Mouse (Mus musculus) gastrocnemius, postnatal 10 days (tissue): ENCODE measurements around the gene Stac2. TPM values are rescaled to one million over a fixed set of nuclear protein-coding genes. Genes with fewer than 3 reads are reported as not detected.

Experiments
- DNase-seq: peaks from one replicate; pipeline ENCODE4 v3.0.0; 2021; ENCODE audit warnings: mixed read lengths
- total RNA-seq, 2 experiments: library from RNA; stranded (reverse); gene quantifications; 2 replicates each; pipeline ENCODE4 v1.2.3; 2021

The Stac2 gene
- total RNA-seq, 2 experiments from 2014 or later: 0.26 to 0.36 TPM

GRCm38 (mm10) chr11:98021565-98022252 is 31.6 kb downstream of the Stac2 start:
- peak; percentile 49 for DNase-seq

- no peak for DNase-seq
Observed at GRCm38 (mm10) chr11:98021118-98021517, 32.1 kb downstream of the Stac2 start.

GRCm38 (mm10) chr11:98020710-98021109 is 32.6 kb downstream of the Stac2 start:
- DNase-seq: no peak

- DNase-seq: no peak
Observed at GRCm38 (mm10) chr11:98019883-98020610, 33.2 kb downstream of the Stac2 start.

GRCm38 (mm10) chr11:98018858-98019641 is 34.2 kb downstream of the Stac2 start:
- DNase-seq: no peak

GRCm38 (mm10) chr11:98018222-98018621 is 35.0 kb downstream of the Stac2 start:
- DNase-seq: peak; percentile 44

GRCm38 (mm10) chr11:98016824-98017223 is 36.4 kb downstream of the Stac2 start:
- no peak for DNase-seq

GRCm38 (mm10) chr11:98016177-98016576 is 37.1 kb downstream of the Stac2 start:
- DNase-seq: no peak

GRCm38 (mm10) chr11:98012831-98013230 is 40.4 kb downstream of the Stac2 start:
- DNase-seq: no peak

- no peak for DNase-seq
Observed at GRCm38 (mm10) chr11:98011716-98012115, 41.5 kb downstream of the Stac2 start.

GRCm38 (mm10) chr11:98008087-98008486 is 45.2 kb downstream of the Stac2 start:
- DNase-seq: no peak

- peak; percentile 61 for DNase-seq
Observed at GRCm38 (mm10) chr11:98005686-98006085, 47.6 kb downstream of the Stac2 start.

- DNase-seq: no peak
Observed at GRCm38 (mm10) chr11:98005076-98005475, 48.2 kb downstream of the Stac2 start.

- DNase-seq: no peak
Observed at GRCm38 (mm10) chr11:98004161-98004560, 49.1 kb downstream of the Stac2 start.

GRCm38 (mm10) chr11:98003171-98003671 is 50.0 kb downstream of the Stac2 start:
- no peak for DNase-seq

- peak; percentile 92 for DNase-seq
Observed at GRCm38 (mm10) chr11:98002627-98003026, 50.6 kb downstream of the Stac2 start.

- DNase-seq: no peak
Observed at GRCm38 (mm10) chr11:98001986-98002385, 51.3 kb downstream of the Stac2 start.

- no peak for DNase-seq
Observed at GRCm38 (mm10) chr11:98001351-98001824, 51.9 kb downstream of the Stac2 start.

- no peak for DNase-seq
Observed at GRCm38 (mm10) chr11:98000378-98001140, 52.7 kb downstream of the Stac2 start.

- no peak for DNase-seq
Observed at GRCm38 (mm10) chr11:97999748-98000147, 53.5 kb downstream of the Stac2 start.

GRCm38 (mm10) chr11:97998898-97999608 is 54.2 kb downstream of the Stac2 start:
- DNase-seq: no peak
